Mouse (Mus musculus): ENCODE results near the gene Dus4l. TPM values are rescaled to one million over a fixed set of nuclear protein-coding genes. Genes with fewer than 3 reads are reported as not detected.

Dus4l gene
- 7.4 and 8.9 TPM in 2 replicates for polyA plus RNA-seq (2015; fragmentation: Nextera tagmentation; extraction: Ambion mirVana)

GRCm38 (mm10) chr12:31654197-31654964 lies at the start of gene Dus4l, which contains the start of gene Cog5:
TSS of gene Dus4l (minus strand) at chr12:31654826.
TSS of gene Cog5 (plus strand) at chr12:31654869.
- no peak for TF ChIP-seq EP300 (IDR thresholded peaks at IDR 0.05)
- no peak for TF ChIP-seq CTCF (IDR thresholded peaks at IDR 0.05)
- Histone ChIP-seq H3K27me3 (replicated peaks; ENCODE audit: insufficient read depth, low read length) (no peaks in the 10 kb centered on the region), H3K4me2 (replicated peaks; ENCODE audit: low read depth, low read length) (peak within 1 kb of the TSS; percentile 70), H3K9me3 (ENCODE audit: low read length) (no peaks in the 10 kb centered on the region), H3K4me1 (ENCODE audit: insufficient read depth, low read depth, low read length) (no peaks in the 10 kb centered on the region), H3K9ac (replicated peaks; ENCODE audit: low read depth) (peak within 1 kb of the TSS; percentile 75), H3K4me3 (ENCODE audit: low read depth, low read length) (peak within 1 kb of the TSS; percentile 98), H3K27ac (ENCODE audit: low read length) (peak within 1 kb of the TSS; percentile 89), H3K36me3 (ENCODE audit: insufficient read depth, low read length) (no peaks in the 10 kb centered on the region)
- DNase-seq (ENCODE audit: low spot score) (peak; percentile 90), ATAC-seq (peak; percentile 97)
- WGBS = under 1% methylated on average over 46 of the region's 47 CpGs

DNA sequence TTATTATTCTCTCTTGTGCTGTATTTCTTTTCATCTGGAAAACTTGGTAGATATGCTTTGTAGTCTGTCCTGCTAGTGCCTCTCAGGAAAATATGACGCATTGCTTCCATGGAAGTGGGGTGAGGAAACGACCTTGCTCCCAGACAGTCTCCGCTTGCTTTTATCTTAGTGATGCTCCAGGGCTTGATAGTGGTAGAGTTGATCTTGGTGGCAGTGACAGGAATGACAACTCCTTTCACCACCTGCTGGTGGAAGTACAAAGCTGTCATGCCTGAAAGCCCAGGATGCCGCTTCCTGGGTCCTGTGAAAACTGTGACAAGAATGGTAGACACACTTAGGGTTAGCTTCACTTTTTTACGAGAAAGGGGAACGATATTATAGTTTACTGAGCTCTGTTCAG lies 49.3 kb upstream of the Dus4l start:
- no peaks in the 10 kb centered on the region for H3K4me1 ChIP-seq (ENCODE audit: insufficient read depth, low read depth, low read length)
- WGBS = 71% methylated on average over 6 of the region's 6 CpGs
- DNase-seq (ENCODE audit: low spot score) (no peak), ATAC-seq (no peak)
- H3K9ac ChIP-seq (replicated peaks; ENCODE audit: low read depth) = no peak overlapping the region
- no peaks in the 10 kb centered on the region for H3K36me3 ChIP-seq (ENCODE audit: insufficient read depth, low read length)
- no peak overlapping the region for H3K4me3 ChIP-seq (ENCODE audit: low read depth, low read length)
- TF ChIP-seq CTCF (IDR thresholded peaks at IDR 0.05) (peak; percentile 36; the same call in 1 of the 2 replicates), EP300 (IDR thresholded peaks at IDR 0.05) (no peak)
- H3K9me3 ChIP-seq (ENCODE audit: low read length) = no peaks in the 10 kb centered on the region
- H3K27ac ChIP-seq (ENCODE audit: low read length) = no peak overlapping the region
- H3K4me2 ChIP-seq (replicated peaks; ENCODE audit: low read depth, low read length) = no peak overlapping the region
- no peaks in the 10 kb centered on the region for H3K27me3 ChIP-seq (replicated peaks; ENCODE audit: insufficient read depth, low read length)

DNA sequence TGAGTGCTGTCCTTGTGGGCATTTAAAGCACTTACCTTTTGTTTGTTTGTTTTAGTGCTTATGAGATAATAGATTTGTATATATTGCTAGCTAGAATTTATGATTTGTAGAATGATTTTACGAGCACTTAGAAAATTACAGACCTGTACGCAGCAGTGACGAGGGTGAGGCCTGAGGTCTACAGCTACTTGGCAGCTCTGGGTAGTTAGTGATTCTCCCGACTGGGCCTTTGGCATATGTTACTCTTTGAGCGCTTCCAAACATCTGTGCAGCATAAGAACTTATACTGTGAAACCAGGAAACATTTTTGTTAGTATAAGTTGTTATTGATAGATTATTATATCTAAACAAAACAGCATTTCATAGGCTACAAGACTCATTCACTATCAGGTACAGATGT lies 46.8 kb upstream of the Dus4l start:
- ATAC-seq (no peak), DNase-seq (ENCODE audit: low spot score) (no peak)
- no peak for TF ChIP-seq CTCF (IDR thresholded peaks at IDR 0.05)
- TF ChIP-seq EP300 (IDR thresholded peaks at IDR 0.05) = no peak
- H3K4me1 ChIP-seq (ENCODE audit: insufficient read depth, low read depth, low read length) = no peaks in the 10 kb centered on the region
- no peak overlapping the region for H3K4me2 ChIP-seq (replicated peaks; ENCODE audit: low read depth, low read length)
- no peak overlapping the region for H3K27ac ChIP-seq (ENCODE audit: low read length)
- no peak overlapping the region for H3K4me3 ChIP-seq (ENCODE audit: low read depth, low read length)
- no peak overlapping the region for H3K9ac ChIP-seq (replicated peaks; ENCODE audit: low read depth)
- 77% methylated on average over 5 of the region's 5 CpGs for WGBS
- peaks cover 3% of the 10 kb centered on the region; the same call in 1 of the 2 replicates for H3K9me3 ChIP-seq (ENCODE audit: low read length)
- H3K27me3 ChIP-seq (replicated peaks; ENCODE audit: insufficient read depth, low read length) = no peaks in the 10 kb centered on the region
- no peaks in the 10 kb centered on the region for H3K36me3 ChIP-seq (ENCODE audit: insufficient read depth, low read length)

DNA sequence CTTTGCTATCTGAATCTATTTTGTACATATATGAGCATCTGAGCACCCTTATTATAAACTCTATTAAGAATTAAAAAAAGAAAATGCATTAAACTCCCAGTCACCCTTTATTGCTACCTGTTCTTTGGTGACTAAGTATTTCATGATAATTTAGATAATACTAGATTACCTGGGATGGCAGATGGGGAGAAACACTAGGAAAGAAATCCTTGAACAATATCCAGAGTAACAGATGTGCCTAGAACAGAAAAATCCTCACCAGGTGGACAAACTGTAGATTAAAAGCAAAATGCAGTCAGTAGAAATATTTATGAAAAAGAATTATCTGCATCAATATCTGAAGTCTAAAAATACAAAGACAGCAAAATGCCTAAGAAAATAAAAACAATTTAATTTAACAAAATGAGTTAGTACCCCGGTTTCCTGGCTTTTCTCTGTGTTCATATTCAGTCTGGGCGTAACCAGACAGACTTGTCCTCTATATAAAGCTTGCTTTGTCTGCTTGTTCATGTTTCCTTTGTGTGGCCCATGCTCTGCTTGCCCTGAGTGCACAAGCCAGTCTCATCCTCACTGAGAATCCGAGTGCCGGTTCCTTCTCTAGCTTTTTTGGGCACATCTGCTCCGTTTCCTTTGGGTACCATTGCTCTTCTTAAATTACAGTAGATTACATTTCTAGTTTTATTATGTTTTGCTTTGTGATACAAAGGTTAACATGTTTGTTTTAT lies 46.2 kb upstream of the Dus4l start:
- WGBS = 73% methylated on average over 5 of the region's 5 CpGs
- Histone ChIP-seq H3K9ac (replicated peaks; ENCODE audit: low read depth) (no peak overlapping the region), H3K27me3 (replicated peaks; ENCODE audit: insufficient read depth, low read length) (no peaks in the 10 kb centered on the region), H3K4me2 (replicated peaks; ENCODE audit: low read depth, low read length) (no peak overlapping the region), H3K27ac (ENCODE audit: low read length) (no peak overlapping the region), H3K9me3 (ENCODE audit: low read length) (peaks cover 3% of the 10 kb centered on the region; the same call in 1 of the 2 replicates), H3K4me1 (ENCODE audit: insufficient read depth, low read depth, low read length) (no peaks in the 10 kb centered on the region), H3K4me3 (ENCODE audit: low read depth, low read length) (no peak overlapping the region), H3K36me3 (ENCODE audit: insufficient read depth, low read length) (no peaks in the 10 kb centered on the region)
- TF ChIP-seq CTCF (IDR thresholded peaks at IDR 0.05) (no peak), EP300 (IDR thresholded peaks at IDR 0.05) (no peak)
- no peak for DNase-seq (ENCODE audit: low spot score)
- no peak for ATAC-seq

GRCm38 (mm10) chr12:31693278-31693677 lies 38.7 kb upstream of the Dus4l start:
- WGBS = 90% methylated on average over 1 of the region's 1 CpGs
- peaks cover 3% of the 10 kb centered on the region; the same call in 1 of the 2 replicates for H3K9me3 ChIP-seq (ENCODE audit: low read length)
- TF ChIP-seq CTCF (IDR thresholded peaks at IDR 0.05) (no peak), EP300 (IDR thresholded peaks at IDR 0.05) (no peak)
- no peak overlapping the region for H3K4me3 ChIP-seq (ENCODE audit: low read depth, low read length)
- no peak for DNase-seq (ENCODE audit: low spot score)
- ATAC-seq = no peak
- H3K27ac ChIP-seq (ENCODE audit: low read length) = no peak overlapping the region
- H3K4me1 ChIP-seq (ENCODE audit: insufficient read depth, low read depth, low read length) = no peaks in the 10 kb centered on the region
- H3K27me3 ChIP-seq (replicated peaks; ENCODE audit: insufficient read depth, low read length) = no peaks in the 10 kb centered on the region
- no peaks in the 10 kb centered on the region for H3K36me3 ChIP-seq (ENCODE audit: insufficient read depth, low read length)
- no peak overlapping the region for H3K9ac ChIP-seq (replicated peaks; ENCODE audit: low read depth)
- no peak overlapping the region for H3K4me2 ChIP-seq (replicated peaks; ENCODE audit: low read depth, low read length)

DNA sequence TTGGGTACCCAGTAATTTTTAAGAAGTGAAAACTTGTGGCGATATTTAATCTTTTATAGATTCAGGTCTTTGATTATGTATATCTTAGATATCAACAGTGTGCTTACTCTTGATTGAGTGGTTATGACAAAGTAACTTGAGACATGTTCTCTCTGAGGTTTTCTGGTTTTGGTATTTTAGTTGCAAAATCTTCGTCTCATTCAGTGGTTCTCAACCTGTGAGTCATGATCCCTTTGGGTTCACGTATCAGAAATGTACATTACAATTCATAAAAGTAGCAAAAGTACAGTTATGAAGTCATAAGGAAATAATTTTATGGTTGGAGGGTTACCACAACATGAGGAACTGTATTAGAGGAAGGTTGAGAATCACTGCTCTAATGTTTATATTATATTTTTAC lies 32.1 kb upstream of the Dus4l start:
- 89% methylated on average over 3 of the region's 3 CpGs for WGBS
- H3K4me2 ChIP-seq (replicated peaks; ENCODE audit: low read depth, low read length) = no peak overlapping the region
- no peak overlapping the region for H3K4me3 ChIP-seq (ENCODE audit: low read depth, low read length)
- H3K4me1 ChIP-seq (ENCODE audit: insufficient read depth, low read depth, low read length) = no peaks in the 10 kb centered on the region
- TF ChIP-seq CTCF (IDR thresholded peaks at IDR 0.05) (no peak), EP300 (IDR thresholded peaks at IDR 0.05) (no peak)
- no peaks in the 10 kb centered on the region for H3K9me3 ChIP-seq (ENCODE audit: low read length)
- H3K27me3 ChIP-seq (replicated peaks; ENCODE audit: insufficient read depth, low read length) = no peaks in the 10 kb centered on the region
- H3K36me3 ChIP-seq (ENCODE audit: insufficient read depth, low read length) = peaks cover 4% of the 10 kb centered on the region; the same call in 1 of the 2 replicates
- DNase-seq (ENCODE audit: low spot score) = no peak
- no peak overlapping the region for H3K27ac ChIP-seq (ENCODE audit: low read length)
- no peak for ATAC-seq
- H3K9ac ChIP-seq (replicated peaks; ENCODE audit: low read depth) = no peak overlapping the region
